Mouse (Mus musculus) embryo, embryonic 10.5 days (tissue): Measurements from ENCODE around the gene Ankrd55.

ENCODE experiments used
- DNase-seq: peaks from one replicate; pipeline ENCODE4 v3.0.0-alpha.2; 2015; ENCODE audit warnings: low spot score

The Ankrd55 gene

DNA sequence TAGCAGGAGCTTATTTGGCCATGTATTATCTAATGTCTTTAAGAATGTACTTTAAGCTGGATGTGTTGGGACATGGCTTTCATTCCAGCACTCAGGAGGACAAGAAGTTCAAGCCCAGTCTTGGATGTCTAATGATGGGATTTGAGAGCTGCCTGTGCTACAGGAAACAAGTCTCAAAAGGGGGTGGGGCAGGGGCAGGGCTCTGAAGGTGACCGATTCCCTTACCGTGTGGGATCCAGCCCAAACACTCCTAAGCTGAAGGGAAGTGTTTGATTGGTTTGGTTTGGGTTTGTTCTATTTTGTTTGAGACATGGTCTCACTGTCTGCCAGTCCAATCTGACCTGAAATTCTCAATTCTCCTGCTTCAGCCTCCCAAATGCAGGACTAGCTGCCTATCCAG, 93.2 kb downstream of the Ankrd55 start:
- no peak for DNase-seq

- no peak for DNase-seq
Measured at GRCm38 (mm10) chr13:112382457-112382856, 94.2 kb downstream of the Ankrd55 start.

- DNase-seq: peak; percentile 19
Measured at GRCm38 (mm10) chr13:112382956-112383355, 94.7 kb downstream of the Ankrd55 start.

DNA sequence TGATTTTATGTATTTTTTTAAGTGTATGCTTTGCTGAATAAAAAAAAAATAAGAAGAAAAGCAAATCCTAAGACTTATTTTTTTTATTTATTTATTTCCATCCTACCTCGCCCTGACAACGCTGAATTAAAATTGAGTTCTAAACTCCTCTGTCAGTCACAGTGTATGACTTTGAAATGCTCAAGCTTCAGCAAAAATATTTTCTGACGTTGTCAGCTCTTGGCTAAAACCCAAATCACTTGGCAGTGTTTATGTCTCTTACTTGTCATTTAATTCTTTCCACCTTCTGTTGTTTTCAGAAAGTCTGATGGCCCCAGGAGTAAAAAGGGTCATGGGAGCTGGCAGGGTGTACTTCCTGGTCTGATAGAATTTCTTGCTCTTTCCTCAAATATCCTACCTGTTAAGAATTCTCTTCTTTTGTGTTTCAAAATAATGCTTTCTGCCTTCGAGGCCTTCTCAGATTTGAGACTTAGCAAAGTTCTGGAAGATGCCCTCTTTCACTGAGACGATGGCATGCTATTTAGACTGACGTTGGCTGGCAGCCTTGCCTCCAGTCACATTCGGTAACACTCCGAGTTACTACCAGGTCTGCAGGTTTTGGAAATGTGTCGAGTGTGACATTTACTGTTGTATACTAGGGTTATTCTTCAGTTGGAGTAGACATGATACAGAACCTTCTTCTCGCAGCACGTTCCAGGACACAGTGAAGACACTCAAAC, 95.8 kb downstream of the Ankrd55 start:
- DNase-seq: no peak

DNA sequence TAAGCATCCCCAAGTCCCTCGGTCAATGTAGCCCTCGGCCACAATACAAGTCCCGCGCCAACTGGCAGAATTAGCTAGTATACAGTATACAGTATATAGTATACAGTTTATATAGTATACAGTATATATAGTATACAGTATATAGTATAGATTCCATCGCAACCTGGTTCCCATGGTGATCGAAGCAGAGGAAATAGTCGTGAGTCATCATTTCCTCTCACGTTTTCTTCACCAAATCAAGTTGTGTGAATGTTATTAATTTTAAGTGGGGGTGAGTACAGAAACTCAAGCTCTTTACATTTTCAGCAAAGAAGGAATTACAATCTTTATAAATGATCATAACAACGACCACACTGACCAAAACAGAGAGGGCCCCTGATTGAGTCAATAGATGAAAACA, 96.8 kb downstream of the Ankrd55 start:
- DNase-seq: no peak

GRCm38 (mm10) chr13:112386494-112387075, 98.3 kb downstream of the Ankrd55 start:
- DNase-seq: no peak

- no peak for DNase-seq
Measured at GRCm38 (mm10) chr13:112387279-112387678, 99.0 kb downstream of the Ankrd55 start.

DNA sequence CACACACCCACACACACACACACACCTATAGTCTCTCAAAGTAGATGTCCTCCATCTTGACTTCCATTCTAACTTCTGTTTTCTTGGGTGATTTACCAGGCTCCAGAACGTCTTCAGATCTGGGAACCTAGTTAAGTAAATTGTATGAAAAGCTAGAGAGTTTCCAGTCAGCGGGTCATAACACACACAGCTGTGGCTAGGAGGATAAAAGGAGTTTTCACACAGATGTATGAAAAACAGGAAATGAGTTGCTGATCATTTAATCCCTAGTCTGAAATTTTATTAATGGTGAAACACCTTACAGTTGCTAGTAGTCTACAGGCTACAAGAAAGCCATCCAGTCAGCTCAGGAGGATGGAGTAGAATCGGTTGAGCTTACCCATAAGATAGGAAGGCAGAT, 99.9 kb downstream of the Ankrd55 start:
- no peak for DNase-seq

- no peak for DNase-seq
Measured at GRCm38 (mm10) chr13:112390206-112390605, 102.0 kb downstream of the Ankrd55 start.

DNA sequence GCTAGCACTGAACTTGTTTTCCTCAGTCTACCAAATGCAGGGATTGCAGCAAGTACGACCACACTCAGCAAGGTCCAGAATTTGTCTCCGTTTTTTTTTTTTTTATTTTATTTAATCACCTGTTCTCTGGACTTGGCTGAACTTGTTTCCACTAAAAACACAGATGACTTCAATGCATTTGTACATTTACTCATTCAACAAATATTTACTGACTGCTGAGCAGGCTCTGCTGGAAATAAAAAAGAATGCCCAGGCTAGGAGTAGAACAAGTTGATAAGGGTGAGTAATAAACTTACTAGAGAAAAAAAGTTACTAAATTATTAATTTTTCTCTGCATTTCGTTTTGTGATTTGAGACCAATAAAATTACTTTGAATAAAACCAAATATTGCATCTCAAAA, 103.1 kb downstream of the Ankrd55 start:
- DNase-seq: no peak

DNA sequence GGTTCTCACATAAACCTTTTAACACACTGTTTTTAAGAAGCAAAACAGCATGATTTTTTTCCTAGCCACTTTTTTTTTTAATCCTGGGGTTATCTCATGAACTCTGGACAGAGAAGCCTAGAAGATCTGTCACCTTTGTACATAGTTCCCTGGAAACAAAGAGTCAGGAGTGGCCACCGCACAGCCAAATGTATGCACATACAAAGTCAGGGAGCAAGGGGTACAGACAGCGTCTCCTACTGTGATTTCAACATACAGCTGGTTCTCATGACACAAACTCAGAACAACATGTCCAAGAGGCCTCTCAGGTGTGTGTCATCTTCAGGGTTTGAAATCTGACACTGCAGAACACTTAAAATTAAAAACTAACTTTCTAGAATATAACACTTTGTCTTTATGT, 105.1 kb downstream of the Ankrd55 start:
- DNase-seq: no peak

DNA sequence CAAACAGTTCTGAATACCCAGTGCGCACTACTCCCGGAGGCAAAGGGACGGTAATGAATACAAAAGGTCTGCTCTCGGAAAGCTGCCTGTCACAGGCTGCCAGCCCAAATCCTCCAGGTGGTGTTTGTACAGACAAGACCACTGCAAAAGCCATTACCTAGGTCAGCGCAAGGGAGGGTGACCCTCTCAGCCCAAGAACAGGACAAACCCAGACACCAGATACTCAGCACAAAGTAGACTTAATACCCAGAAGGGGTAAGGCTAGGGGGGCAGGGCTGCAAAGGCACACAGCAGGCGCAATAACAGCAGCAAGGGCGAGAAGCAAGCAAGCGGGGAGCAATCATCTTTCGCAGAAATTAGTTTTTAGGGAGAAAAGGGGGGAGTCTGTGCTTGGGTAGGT, 106.0 kb downstream of the Ankrd55 start:
- no peak for DNase-seq

DNA sequence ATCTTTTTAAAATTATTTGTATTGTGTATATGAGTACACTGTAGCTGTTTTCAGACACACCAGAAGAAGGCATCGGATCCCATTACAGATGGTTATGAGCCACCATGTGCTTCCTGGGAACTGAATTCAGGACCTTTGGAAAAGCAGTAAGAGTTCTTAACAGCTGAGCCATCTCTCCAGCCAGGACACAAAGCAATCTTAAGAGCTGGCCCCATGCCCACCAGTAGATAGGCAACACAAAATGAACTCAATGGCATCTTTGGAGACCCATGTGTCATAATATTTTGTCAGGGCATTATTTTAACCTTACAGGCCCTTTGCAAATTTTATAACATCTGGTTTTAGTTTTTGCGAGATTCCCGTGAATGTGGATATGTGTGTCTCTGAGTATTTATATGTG, 116.5 kb downstream of the Ankrd55 start:
- no peak for DNase-seq

DNA sequence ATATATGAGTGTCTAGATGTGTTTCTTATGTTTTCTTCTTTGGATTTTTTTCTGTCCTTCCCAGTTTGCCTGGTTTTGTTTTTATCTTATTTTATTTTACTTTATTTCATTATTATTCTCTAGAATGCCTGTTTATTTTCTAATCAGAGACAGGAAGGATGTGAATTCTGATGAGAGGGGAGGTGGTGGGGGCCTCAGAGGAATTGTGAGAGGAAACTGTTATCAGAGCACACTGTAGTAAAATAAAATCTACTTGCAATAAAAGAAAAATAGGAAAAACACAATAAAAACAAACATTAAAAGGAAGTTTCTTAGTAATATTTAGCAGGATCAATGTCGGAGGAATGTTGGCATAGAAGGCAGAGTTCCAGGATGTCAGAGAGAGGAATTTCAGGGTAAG, 116.9 kb downstream of the Ankrd55 start:
- DNase-seq: no peak

DNA sequence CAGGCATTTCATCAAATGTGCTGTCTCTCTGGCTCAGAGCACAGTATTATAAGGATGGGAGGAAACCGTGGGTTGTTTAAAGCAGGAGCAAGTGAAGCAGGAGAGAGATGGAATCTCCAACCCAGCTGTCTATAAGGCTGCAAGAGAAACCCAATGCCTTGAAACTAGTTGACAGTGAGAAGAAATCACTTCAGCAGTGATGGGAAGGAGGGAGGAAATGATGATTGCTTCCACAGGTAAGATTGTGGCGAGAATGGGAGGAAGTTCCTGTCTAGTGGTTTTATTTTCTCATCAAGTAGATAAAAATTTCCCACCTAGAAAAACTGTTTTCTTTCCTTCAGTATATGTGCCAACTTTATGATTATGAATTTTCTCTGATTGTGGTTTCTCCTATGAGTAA, 118.4 kb downstream of the Ankrd55 start:
- no peak for DNase-seq

DNA sequence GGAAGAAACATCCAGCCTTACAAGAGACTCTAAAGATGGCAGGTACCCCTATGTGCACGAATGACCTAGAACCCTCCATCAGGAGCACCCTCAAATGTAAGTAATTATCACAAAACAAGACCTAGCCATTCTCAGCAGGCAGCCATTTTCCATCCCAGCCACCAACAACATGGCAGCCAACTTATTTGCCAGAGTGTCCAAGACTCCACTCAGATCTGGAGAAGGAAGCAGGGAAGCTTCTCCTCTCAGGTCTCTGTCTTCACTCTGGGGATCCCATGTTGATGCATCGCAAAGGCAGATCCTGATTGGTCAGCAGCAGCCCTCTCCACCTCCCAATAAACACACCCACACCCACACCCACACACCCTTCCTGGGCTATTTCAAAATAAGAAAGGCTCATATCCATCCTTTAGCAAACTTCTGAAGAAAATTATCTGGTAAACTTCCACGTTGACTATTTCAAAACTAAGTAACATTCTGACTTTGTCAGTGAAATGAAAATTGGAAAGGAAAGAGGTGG, 119.0 kb downstream of the Ankrd55 start:
- DNase-seq: no peak

DNA sequence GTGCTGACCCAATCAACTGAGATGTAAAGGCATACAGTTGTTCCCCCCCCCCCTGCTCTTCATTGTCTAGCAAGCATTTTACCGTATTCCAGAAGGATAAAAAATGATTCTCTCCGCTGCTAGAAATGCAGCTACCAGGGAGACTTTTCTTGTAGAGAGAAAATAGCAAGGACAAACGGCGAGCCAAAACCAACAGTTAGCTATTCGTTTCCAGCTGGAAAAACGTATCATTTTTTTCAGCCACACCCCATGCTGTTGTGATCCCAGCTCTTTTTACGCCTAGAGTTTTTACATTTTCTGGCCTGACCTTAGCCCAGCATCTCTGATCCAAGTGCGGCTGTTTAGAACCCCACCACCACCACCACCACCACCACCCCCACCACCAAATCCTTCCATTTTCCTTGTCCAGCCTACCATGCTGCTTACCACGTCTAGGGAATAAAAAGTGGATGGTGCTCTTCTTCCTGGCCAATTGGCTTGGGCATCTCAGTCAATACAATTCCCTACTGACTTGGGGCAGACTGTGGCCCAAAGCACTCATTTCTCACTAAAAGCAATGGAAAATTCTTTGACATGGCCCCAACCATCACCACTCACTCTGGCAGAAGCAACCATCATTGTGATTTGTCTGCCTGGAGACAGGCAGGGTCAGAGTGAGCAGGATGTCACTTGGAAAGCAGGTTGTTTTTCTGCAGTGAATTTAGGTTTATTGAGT, 119.7 kb downstream of the Ankrd55 start:
- DNase-seq: no peak

- DNase-seq: no peak
Measured at GRCm38 (mm10) chr13:112408701-112409100, 120.5 kb downstream of the Ankrd55 start.

DNA sequence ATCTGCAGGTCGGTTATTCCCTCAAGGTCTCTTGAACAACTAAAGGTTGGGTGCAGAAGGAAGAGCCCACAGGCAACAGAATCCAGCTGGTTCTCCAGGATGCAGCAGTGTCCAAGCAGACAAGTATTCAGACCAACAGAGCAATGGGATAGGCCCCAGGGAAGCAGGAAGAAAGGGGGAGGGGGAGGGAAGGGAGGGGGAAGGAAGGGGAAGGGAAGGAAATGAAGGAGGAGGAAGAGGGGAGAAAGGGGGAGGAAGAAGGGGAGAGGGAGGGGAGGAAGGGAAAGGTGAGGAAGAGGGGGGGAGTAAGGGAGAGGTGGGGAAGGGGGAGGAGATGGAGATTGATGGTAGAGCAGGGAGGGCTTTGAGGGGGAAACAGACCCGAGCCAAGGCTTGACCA, 121.1 kb downstream of the Ankrd55 start:
- DNase-seq: no peak

- DNase-seq: no peak
Measured at GRCm38 (mm10) chr13:112409851-112410250, 121.6 kb downstream of the Ankrd55 start.

DNA sequence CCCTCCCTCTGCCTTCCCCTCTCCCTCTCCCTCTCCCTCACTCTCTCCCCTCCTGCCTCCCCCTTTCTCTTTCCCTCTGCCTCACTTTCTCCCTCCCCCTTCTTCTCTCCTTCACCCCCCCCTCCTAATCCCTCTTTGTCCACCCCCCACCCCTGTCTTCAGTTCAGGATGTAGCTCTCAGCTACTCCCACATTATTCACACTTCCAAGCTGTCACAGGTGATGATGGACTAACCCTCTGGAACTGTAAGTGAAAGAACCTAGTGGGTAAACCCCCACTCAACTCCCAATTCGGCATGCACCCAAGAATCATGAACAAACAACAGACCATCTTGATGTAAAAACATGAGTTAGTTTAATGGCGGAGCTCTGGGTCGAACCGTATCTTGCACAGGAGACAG, 122.2 kb downstream of the Ankrd55 start:
- DNase-seq: no peak

GRCm38 (mm10) chr13:112411216-112411822, 123.1 kb downstream of the Ankrd55 start:
- peak; percentile 55 for DNase-seq

DNA sequence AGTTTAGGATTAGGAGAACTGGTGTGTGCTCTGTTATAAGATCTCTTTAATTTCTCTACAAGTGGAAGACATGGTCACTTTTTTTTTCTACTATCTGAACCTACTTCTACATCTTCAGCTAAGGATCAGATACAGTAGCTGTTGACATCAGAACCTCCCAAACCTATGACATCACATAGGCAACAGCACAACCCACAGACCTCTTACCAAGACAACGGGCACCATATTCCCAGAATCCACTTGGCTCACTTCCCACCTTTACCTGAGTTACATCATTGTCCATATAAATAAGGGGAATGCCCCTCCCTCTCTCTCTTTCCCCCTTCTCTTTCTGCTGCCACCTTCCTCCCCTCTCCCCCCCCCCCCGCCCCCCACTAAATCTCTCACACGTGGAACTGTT, 124.0 kb downstream of the Ankrd55 start:
- no peak for DNase-seq
